Mouse (Mus musculus) cerebral cortex, adult 2 months (tissue): ENCODE measurements around the gene Gm29644.

Experiments used
- WGBS: fragments of 180-500 bp; shearing (Covaris S2); methylation state at CpG from one replicate; pipeline ENCODE4 v1.1.7; 2018; 5-methylcytosine and 5-hydroxymethylcytosine counted together

The Gm29644 gene

GRCm38 (mm10) chrY:70303187-70303586 is at the start of gene Gm29644, which contains the start of gene Gm29423:
Gene Gm29644, minus strand, starts transcription at chrY:70303343.
Gene Gm29423, minus strand, starts transcription at chrY:70303287.
- WGBS: no CpG with 5 or more reads among the region's 2 CpGs

GRCm38 (mm10) chrY:70273542-70273941 is 29.6 kb downstream of the Gm29644 start, which contains the start of gene Gm21118:
Gene Gm21118, minus strand, starts transcription at chrY:70273642.
- no CpG with 5 or more reads among the region's 4 CpGs for WGBS
